ENCODE assay signal across 7 mouse cellular contexts in the genomic region with DNA sequence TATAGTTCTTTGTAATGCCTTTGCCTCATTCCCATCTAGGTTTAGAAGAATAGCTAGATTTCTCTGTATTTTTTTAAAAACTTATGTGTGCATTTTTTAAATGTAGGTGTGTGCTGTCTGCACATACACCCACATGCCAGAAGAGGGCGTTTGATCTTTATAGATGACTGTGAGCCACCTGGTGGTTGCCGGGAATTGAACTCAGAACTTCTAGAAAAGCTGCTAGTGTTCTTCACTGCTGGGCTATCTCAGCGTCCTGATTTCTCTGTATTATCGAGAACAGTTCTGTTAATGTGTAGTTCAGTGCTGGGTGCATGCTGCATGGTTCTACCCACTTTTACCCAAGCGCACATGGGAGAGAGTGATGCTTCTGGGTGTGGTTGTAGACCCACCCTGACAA. TPM values are rescaled to one million over a fixed set of nuclear protein-coding genes. Genes with fewer than 3 reads are reported as not detected.
DNase-seq lines count a peak whose midpoint lies in the region; ATAC-seq and TF ChIP-seq lines count a peak whose summit lies in the region.

No protein-coding gene starts in this region.

- peak overlapping the region; percentile 69; the same call in 1 of the 2 replicates for H3K4me2 ChIP-seq in intestine, postnatal 0 days (replicated peaks; ENCODE audit: low read depth)
- H3K4me2 ChIP-seq in intestine, embryonic 16.5 days (ENCODE audit: low read depth, low read length) = no peak overlapping the region
- H3K4me2 ChIP-seq in hindbrain, embryonic 15.5 days = peak overlapping the region; percentile 77; the same call in 1 of the 2 replicates

- no peak overlapping the region for H3K4me3 ChIP-seq in intestine, postnatal 0 days (ENCODE audit: low read depth, low read length)
- H3K4me3 ChIP-seq in intestine, embryonic 16.5 days (ENCODE audit: low read length) = no peak overlapping the region
- no peak overlapping the region for H3K4me3 ChIP-seq in E14TG2a.4 (replicated peaks; ENCODE audit: low read length)
- no peak overlapping the region for H3K4me3 ChIP-seq in hindbrain, embryonic 15.5 days
- H3K4me3 ChIP-seq in megakaryocyte, embryonic 14.5 days (replicated peaks) = peak overlapping the region; percentile 11

- DNase-seq in R1 (ENCODE audit: low read depth, low spot score) = peak; percentile 75
- DNase-seq in frontal cortex, postnatal 25 days (ENCODE audit: low spot score in 2 of 2) = no peak

- TF ChIP-seq CTCF in intestine, postnatal 0 days (IDR thresholded peaks at IDR 0.05; ENCODE audit: low read depth) = peak; percentile 74
- TF ChIP-seq CTCF in E14TG2a.4 (conservative IDR thresholded peaks at IDR 0.05; ENCODE audit: low read length) = peak; percentile 90

- H3K9me3 ChIP-seq in intestine, postnatal 0 days (ENCODE audit: control insufficient read depth) = no peaks in the 10 kb centered on the region
- no peaks in the 10 kb centered on the region for H3K9me3 ChIP-seq in intestine, embryonic 16.5 days (ENCODE audit: control insufficient read depth, low read length)
- no peaks in the 10 kb centered on the region for H3K9me3 ChIP-seq in E14TG2a.4 (ENCODE audit: low read length)
- H3K9me3 ChIP-seq in hindbrain, embryonic 15.5 days = no peaks in the 10 kb centered on the region
- H3K9me3 ChIP-seq in megakaryocyte, embryonic 14.5 days = no peaks in the 10 kb centered on the region

- H3K36me3 ChIP-seq in intestine, postnatal 0 days (ENCODE audit: control insufficient read depth, insufficient read depth) = peaks cover 3% of the 10 kb centered on the region; the same call in 1 of the 2 replicates
- H3K36me3 ChIP-seq in intestine, embryonic 16.5 days (ENCODE audit: control insufficient read depth, insufficient read depth, low read length) = 0 out of 2 replicates have a peak, but pooled peaks cover 2% of the 10 kb centered on the region
- peaks cover 47% of the 10 kb centered on the region for H3K36me3 ChIP-seq in E14TG2a.4 (ENCODE audit: insufficient read depth, low read length)
- no peaks in the 10 kb centered on the region for H3K36me3 ChIP-seq in hindbrain, embryonic 15.5 days
- peaks cover 44% of the 10 kb centered on the region for H3K36me3 ChIP-seq in megakaryocyte, embryonic 14.5 days (replicated peaks; ENCODE audit: low read length)

- peaks cover 9% of the 10 kb centered on the region; the same call in 1 of the 2 replicates for H3K4me1 ChIP-seq in intestine, postnatal 0 days (replicated peaks; ENCODE audit: control insufficient read depth, insufficient read depth, low read length)
- H3K4me1 ChIP-seq in intestine, embryonic 16.5 days (ENCODE audit: control insufficient read depth, insufficient read depth, low read length) = peaks cover 22% of the 10 kb centered on the region
- H3K4me1 ChIP-seq in E14TG2a.4 (replicated peaks; ENCODE audit: low read depth, low read length) = peaks cover 47% of the 10 kb centered on the region
- H3K4me1 ChIP-seq in hindbrain, embryonic 15.5 days (replicated peaks) = peaks cover 39% of the 10 kb centered on the region
- H3K4me1 ChIP-seq in megakaryocyte, embryonic 14.5 days = peaks cover 61% of the 10 kb centered on the region

- no peaks in the 10 kb centered on the region for H3K27me3 ChIP-seq in intestine, postnatal 0 days (replicated peaks; ENCODE audit: control insufficient read depth, insufficient read depth, low read length)
- no peaks in the 10 kb centered on the region for H3K27me3 ChIP-seq in intestine, embryonic 16.5 days (replicated peaks; ENCODE audit: control insufficient read depth, insufficient read depth, low read length)
- H3K27me3 ChIP-seq in E14TG2a.4 (ENCODE audit: insufficient read depth, low read length) = no peaks in the 10 kb centered on the region
- no peaks in the 10 kb centered on the region for H3K27me3 ChIP-seq in hindbrain, embryonic 15.5 days
- no peaks in the 10 kb centered on the region for H3K27me3 ChIP-seq in megakaryocyte, embryonic 14.5 days (replicated peaks)

- H3K9ac ChIP-seq in intestine, postnatal 0 days (ENCODE audit: low read depth, low read length) = no peak overlapping the region
- no peak overlapping the region for H3K9ac ChIP-seq in intestine, embryonic 16.5 days (ENCODE audit: low read depth, low read length)
- 0 out of 2 replicates have a peak overlapping the region, but pooled peaks have one; percentile 4 for H3K9ac ChIP-seq in hindbrain, embryonic 15.5 days

- ATAC-seq in intestine, postnatal 0 days = no peak
- ATAC-seq in intestine, embryonic 16.5 days = no peak
- ATAC-seq in hindbrain, embryonic 15.5 days (ENCODE audit: low FRiP score, low read depth) = no peak

- H3K27ac ChIP-seq in intestine, postnatal 0 days (ENCODE audit: low read depth, low read length) = no peak overlapping the region
- H3K27ac ChIP-seq in intestine, embryonic 16.5 days (ENCODE audit: low read length) = no peak overlapping the region
- H3K27ac ChIP-seq in hindbrain, embryonic 15.5 days (replicated peaks) = no peak overlapping the region

- WGBS in intestine, postnatal 0 days = 76% methylated on average over 5 of the region's 5 CpGs
- 72% methylated on average over 5 of the region's 5 CpGs for WGBS in intestine, embryonic 16.5 days
- 71% methylated on average over 5 of the region's 5 CpGs for WGBS in hindbrain, embryonic 15.5 days

RNA-seq across cellular contexts. Expression of a gene that starts 2.5 kb away (rescaled TPM):
- 60.4 and 62.9 TPM in 2 replicates for polyA plus RNA-seq in intestine, postnatal 0 days (2015; fragmentation: Nextera tagmentation; extraction: Ambion mirVana)
- polyA plus RNA-seq in intestine, embryonic 16.5 days (2015; fragmentation: Nextera tagmentation; extraction: Ambion mirVana) = 73.5 and 74.1 TPM in 2 replicates
- polyA plus RNA-seq in hindbrain, embryonic 15.5 days (2015; fragmentation: Nextera tagmentation; extraction: Ambion mirVana) = 258 and 267 TPM in 2 replicates
- 10.4 and 13.9 TPM in 2 replicates for polyA plus RNA-seq in megakaryocyte, embryonic 14.5 days (2012; ENCODE audit: insufficient read depth, low replicate concordance)

RNA-seq across cellular contexts. Expression of a gene that starts 25.9 kb away (rescaled TPM):
- polyA plus RNA-seq in intestine, postnatal 0 days (2015; fragmentation: Nextera tagmentation; extraction: Ambion mirVana) = 83.7 and 88.2 TPM in 2 replicates
- polyA plus RNA-seq in intestine, embryonic 16.5 days (2015; fragmentation: Nextera tagmentation; extraction: Ambion mirVana) = 122 and 134 TPM in 2 replicates
- 117 and 118 TPM in 2 replicates for polyA plus RNA-seq in hindbrain, embryonic 15.5 days (2015; fragmentation: Nextera tagmentation; extraction: Ambion mirVana)
- polyA plus RNA-seq in megakaryocyte, embryonic 14.5 days (2012; ENCODE audit: insufficient read depth, low replicate concordance) = 7.5 and 38.2 TPM in 2 replicates

RNA-seq across cellular contexts. Expression of a gene that starts 29.8 kb away (rescaled TPM):
- 0.07 TPM in 1 of 2 replicates, not detected in the other for polyA plus RNA-seq in intestine, postnatal 0 days (2015; fragmentation: Nextera tagmentation; extraction: Ambion mirVana)
- polyA plus RNA-seq in intestine, embryonic 16.5 days (2015; fragmentation: Nextera tagmentation; extraction: Ambion mirVana) = 0.07 and 0.10 TPM in 2 replicates
- polyA plus RNA-seq in hindbrain, embryonic 15.5 days (2015; fragmentation: Nextera tagmentation; extraction: Ambion mirVana) = 0.17 TPM in 1 of 2 replicates, not detected in the other
- not detected in 2 replicates for polyA plus RNA-seq in megakaryocyte, embryonic 14.5 days (2012; ENCODE audit: insufficient read depth, low replicate concordance)
